Mouse (Mus musculus) adrenal gland, adult (tissue): ENCODE measurements around the gene Gba2.
"Not testable (repeated sequence)": the region's sequence is repeated elsewhere in the genome, so short reads cannot be mapped to it uniquely, and the experiment has no call there.

Experiments
- DNase-seq, 2 experiments: peaks; one replicate each; pipeline ENCODE4 v3.0.0; 2022 to 2023; ENCODE audit warnings: low spot score in 1 of 2; ENCODE audit not compliant: inconsistent age in 2 of 2

Gba2 gene

GRCm38 (mm10) chr4:43558028-43558630 lies 20.5 kb downstream of the Gba2 start:
- DNase-seq: peak; percentile 50 to 81

DNA sequence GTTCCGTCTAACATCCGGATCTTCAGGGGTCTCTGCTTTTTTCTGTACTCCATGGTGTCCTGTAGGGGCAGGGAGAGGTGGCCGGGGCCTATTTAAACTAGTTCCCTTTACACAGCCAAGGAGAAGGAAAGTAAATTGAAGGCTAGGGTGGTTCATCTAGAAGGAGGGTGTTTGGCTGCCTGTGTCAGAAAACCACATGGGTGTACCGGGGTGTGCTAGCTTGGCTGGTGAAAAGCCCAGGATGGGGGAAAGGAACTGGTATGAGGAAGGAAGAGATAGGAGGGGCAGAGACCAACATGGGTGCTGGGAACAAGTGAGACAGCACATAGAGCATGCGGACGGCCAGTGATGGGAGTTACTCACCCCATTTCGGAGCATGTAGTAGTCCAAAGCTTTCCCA lies 22.7 kb downstream of the Gba2 start:
- no peak for DNase-seq

DNA sequence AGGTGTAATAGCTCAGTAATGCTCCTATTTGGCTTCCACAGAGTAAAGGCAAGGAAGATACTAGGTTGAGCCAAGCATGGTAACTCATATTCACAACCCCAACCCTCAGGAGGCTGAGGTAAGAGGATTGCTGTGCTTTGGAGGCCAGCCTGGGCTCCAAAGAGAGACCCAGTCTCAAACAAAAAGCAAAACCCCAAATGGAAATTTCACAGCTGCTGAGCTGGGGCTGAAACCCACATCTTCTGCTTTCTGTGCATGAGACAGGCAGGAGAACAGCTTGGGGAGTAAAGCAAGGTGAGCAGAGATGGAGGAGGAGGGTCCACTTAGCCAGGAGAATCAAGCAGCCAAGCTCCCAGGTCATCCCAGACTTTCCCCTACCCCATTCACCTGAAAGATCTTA lies 24.8 kb downstream of the Gba2 start:
- DNase-seq: no peak

DNA sequence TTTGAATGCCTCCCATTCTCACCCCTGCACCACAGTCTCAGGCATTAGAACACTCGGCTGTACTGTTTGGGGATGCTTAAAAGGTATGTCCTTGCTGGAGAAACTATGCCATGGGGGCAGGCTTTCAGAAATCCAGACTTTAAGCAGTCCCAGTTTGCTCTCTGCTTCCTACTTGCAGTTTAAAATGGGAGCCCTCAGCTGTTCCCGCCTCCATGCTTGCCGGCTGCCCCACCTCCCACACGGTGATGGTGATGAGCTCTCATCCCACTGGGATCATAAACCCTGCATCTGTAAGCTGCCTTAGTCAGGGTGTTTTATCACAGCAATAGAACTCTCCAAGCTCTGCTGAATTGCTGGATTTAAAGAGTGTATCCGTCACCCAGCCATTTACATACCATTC lies 26.2 kb downstream of the Gba2 start:
- no peak for DNase-seq

GRCm38 (mm10) chr4:43551854-43552253 lies 26.8 kb downstream of the Gba2 start:
- DNase-seq: not testable (repeated sequence)

- DNase-seq: no peak
These were observed 29.6 kb downstream of the Gba2 start for GRCm38 (mm10) chr4:43549055-43549454.

DNA sequence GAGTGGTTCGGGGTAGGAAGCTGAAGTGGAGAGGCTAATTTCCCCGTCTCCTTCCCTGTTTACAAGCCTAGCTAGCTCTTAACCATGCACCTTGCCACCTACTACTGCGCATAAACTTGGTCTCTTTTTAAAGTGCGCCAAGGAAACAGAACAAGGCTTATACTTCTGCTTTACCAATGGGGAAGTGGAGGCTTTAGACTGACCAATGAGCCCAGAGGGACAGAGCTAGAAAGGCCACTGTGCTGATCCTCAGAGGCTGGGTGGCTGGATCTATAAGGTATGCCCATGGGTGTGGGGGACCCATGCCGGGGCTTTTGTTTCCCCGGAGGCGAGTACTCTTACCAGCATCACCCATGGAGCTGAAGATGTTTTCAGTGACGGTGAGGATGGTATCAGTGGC lies 31.5 kb downstream of the Gba2 start:
- DNase-seq: no peak

- peak; percentile 82 to 91 for DNase-seq
These were observed 32.2 kb downstream of the Gba2 start for GRCm38 (mm10) chr4:43546375-43547047.

DNA sequence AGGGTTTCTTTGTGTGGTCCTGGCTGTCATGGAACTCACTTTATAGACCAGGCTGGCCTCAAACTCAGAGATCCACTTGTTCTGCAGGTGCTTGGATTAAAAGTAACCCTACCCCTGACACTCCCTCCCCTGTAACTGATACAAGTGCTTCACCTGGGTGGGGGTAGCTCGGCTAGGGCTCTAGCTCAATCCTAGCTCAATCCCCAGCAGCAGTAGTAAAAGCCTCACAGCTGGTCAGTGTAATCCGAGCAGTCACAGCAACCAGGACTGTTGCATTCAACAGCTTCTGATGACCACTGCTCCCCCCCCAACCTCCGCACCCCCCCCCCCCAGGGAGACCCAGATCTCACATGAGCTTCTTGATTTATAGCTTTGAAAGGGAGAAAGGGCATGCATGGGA lies 36.6 kb downstream of the Gba2 start:
- no peak for DNase-seq

- DNase-seq: peak in 1 of 2 experiments; percentile 69
These were observed 42.6 kb downstream of the Gba2 start for GRCm38 (mm10) chr4:43536031-43536430.

GRCm38 (mm10) chr4:43535628-43536027 lies 43.0 kb downstream of the Gba2 start:
- peak in 1 of 2 experiments; percentile 75 for DNase-seq

- DNase-seq: peak; percentile 90 to 94
These were observed 45.4 kb downstream of the Gba2 start for GRCm38 (mm10) chr4:43533270-43533669.

GRCm38 (mm10) chr4:43530581-43530980 lies 48.1 kb downstream of the Gba2 start:
- DNase-seq: peak; percentile 86 to 94

- DNase-seq: peak; percentile 67 to 84
These were observed 48.6 kb downstream of the Gba2 start for GRCm38 (mm10) chr4:43530081-43530501.

DNA sequence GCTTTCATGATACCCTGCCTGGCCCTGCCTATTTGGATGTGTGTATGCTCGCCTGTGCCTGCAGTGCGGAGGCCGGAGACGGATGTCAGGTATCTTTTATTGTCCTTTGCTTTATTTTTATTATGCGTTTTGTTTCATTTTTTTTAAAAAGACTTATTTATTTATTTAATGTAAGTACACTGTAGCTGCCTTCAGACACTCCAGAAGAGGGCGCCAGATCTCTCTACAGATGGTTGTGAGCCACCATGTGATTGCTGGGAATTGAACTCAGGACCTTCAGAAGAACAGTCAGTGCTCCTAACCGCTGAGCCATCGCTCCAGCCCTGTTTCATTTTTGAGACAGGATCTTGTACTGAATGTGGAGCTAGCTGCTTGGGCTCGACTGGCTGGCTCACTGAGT lies 50.2 kb downstream of the Gba2 start:
- no peak for DNase-seq

DNA sequence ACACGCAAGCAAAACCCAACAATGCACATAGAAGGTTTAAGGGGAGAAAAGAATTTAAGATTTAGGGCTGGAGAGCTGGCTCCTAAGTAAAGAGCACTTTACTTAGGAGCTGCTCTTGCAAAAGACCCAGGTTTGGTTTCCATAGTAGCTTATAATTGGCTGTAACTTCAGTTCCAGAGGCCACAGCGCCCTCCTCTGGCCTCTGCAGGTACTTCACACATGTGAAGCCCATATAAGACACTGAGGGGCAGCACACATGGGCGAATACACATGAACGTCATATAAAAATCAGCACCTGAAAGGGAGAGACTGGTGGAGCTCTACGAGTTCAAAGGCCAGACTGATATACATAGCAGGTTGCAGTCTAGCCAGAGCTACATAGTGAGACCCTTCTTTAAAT lies 50.8 kb downstream of the Gba2 start:
- peak in 1 of 2 experiments; percentile 60 for DNase-seq

GRCm38 (mm10) chr4:43519956-43520355 lies 58.7 kb downstream of the Gba2 start:
- peak; percentile 86 to 96 for DNase-seq

GRCm38 (mm10) chr4:43519551-43519950 lies 59.1 kb downstream of the Gba2 start:
- DNase-seq: no peak
